Mouse (Mus musculus): ENCODE results near the gene 2310007B03Rik. TPM values are rescaled to one million over a fixed set of nuclear protein-coding genes. Genes with fewer than 3 reads are reported as not detected.
A peak's percentile ranks its signal among the peaks of the same experiment; 100 is the strongest.

Gene 2310007B03Rik
- total and polyA plus RNA-seq, 3 experiments = not detected

DNA sequence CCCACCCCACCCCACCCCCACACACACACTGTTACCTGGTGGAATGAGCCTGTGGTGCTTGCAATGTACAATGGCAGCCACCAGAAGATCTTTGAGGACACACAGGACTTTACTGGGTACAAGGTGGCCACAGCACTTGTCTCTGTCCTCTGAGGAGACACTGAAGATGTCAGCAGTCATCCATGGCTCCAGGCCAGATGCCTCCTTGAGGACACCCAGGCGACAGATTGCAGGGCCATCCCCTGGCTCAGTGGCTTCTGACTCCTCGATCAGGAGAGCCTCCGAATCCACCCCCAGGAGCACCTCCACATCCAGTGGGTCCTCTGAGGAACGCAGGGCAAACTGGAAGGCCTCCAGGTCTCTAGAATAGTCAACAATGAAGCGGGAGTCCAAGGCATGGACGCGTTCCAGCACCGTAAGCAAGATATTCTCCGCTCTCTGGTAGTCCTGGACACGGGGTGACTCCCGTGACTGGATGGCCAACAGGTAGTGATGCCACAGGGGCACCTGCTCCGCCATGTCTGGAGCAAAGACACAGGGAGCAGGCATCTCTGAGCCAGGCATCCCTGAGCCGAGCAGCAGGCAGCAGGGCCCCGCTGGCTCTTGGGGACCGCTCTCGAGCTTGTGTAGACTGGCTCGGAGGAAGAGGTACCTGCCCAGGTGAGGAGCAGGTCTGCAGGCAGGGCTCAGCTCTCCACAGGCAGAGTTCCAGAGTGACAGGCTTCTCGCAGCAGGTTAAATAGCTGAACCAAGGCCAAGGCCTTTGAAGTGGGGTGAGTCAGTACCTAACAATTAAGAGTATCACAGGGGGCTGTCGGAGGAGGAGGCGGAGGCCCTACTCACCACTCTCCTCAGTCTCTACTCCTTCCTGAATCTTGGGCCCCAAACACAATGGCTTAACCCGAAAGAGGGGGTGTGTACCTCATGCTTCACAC, 915 bp downstream of the 2310007B03Rik start:
- DNase-seq = peak; percentile 25

DNA sequence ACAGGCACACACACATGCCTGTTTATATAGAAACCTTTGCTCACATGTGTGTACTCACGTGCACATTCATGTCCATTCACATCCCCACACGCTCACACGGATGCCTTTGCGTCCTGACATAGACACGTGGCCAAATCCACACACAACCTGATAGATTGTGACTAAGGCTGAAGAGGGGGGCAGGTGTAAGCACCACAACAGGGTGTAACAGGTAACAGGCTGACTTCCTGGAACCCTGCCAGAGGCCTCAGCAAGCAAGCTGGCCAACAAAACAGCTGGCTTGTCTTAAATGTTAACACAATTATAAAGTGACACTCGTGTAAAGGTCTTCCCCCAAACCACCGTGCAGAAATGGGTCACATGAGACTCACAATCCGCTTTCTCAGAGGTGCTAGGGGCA, 1.8 kb downstream of the 2310007B03Rik start:
- no peak for DNase-seq

DNA sequence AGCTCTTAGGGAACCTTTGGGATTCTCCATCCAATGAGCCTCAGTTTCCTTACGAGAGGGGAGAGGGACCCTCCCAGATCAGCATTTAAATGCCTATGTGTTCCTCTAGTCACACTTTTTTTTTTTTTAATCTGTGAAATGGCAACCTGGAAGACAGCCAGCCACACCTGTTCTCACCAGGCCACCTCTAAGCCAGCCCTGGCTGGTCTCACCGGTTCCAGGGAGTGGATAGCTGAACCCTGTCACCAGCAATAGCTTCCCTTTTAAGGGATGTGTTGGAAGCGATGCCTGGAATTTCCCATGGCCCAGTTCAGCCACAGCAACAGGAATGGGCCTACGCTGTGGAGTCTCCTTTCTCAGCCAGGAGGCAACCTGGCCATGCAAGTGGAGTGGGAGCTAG, 3.2 kb downstream of the 2310007B03Rik start:
- no peak for DNase-seq

DNA sequence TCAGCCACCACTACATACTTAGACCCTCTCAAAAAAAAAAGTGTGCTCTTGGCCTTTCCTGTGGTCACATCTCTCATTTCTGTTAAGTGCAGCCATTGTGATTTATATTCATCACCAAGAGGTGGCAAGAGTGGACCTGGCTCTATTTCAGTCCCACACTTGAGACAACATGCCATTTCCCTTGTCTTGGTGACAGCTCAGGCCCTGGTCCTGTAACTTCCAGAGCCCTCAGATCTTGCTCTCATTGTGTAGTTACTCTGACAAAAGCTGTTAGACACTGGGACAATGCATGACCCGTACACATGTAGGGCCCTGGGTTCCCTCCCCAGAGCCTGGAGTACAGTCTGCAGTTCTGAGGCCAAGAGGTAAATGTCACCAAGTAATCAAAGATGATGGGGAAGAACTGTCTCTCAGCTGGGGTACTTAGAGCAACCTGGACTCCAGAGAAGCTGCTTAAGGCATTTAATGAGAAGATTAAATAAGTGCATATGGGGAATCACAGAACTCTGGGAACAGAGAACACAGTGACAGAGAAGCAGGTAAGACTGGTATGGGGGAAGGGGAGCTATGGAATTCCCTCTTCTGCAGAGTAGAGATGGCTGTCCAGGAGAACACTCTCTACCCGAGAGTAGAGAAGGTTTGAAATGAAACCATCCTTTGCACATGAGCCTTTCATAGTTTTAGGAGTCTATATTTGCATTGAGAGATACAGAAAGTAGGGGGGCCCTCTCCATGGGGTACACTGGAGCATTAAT, 9.7 kb downstream of the 2310007B03Rik start:
- no peak for DNase-seq

DNA sequence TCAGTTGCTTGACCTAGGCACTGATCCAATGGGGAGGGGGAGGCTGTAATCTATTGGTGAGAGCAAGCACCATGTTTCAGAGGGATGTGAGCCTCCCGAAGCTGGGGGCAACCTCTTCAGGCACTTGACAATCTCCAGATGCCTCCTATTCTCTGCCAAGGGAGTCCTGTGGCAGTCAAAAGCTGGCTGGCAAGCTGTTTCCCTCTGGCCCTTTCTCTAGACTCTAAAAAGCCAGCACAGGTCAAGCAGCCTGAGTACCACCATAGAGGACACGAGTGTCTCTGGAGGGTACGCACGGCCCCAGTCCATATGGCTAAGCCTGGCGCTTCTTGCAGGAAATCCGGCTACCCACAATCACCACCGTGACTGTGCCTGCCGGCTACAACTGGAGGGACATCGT, 16.6 kb downstream of the 2310007B03Rik start:
- no peak for DNase-seq

DNA sequence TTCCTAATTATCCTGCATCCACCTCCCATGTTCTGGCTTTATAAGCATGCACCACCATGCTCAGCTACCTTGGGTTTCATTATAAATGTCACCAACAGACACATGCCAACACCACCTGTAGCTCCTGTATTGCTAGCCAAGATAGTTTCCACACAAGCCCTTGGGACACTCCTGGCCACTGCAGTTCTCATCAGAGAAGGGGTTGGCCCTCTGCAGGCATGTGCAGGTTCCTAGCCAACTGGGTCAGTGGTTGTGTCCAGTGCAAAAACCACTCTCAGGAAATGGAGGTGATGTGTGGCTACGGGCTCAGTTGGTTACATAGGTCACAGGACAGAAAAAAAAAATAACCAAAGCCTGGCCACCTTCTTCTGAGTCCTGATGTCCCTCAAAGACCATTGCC, 17.9 kb downstream of the 2310007B03Rik start:
- DNase-seq = peak; percentile 35

DNA sequence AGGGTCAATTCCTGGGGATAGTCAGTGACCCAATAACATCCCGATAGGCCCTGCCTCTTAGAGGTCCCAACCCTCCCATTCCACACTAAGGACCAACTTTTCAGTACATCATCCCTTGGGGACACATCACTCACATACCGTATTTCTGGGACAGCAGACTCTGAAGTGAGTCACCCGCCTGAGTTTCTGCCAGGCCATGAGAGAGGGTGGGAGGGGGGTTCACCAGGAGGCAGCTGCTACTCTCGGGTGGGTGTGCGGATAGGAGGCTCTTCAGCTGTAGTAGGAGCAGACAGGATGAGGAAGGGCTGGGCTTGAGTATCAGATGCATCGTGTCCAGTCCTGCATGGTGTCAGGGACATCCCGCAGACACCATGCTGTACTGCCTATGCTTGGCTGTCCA, 21.0 kb downstream of the 2310007B03Rik start:
- no peak for DNase-seq

DNA sequence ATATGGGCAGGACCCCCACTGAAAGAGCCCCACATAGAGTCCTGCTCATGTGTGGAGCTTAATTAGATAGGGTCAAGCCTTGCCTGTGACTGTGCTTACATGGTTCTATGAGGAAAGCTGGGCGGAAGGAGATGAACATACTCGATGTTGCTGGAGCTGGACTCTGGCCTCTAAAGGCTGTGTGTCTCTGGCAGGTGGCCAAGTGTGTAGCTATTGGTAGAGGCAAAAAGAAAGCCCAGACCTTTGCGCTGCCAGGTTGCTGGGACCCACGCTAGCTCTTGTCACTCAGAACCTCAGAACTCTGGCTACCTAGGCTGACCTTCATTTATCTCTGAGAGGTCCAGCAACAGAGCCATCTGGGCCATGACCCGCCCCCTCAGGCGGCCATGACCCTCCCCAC, 22.2 kb downstream of the 2310007B03Rik start:
- DNase-seq = peak; percentile 15

DNA sequence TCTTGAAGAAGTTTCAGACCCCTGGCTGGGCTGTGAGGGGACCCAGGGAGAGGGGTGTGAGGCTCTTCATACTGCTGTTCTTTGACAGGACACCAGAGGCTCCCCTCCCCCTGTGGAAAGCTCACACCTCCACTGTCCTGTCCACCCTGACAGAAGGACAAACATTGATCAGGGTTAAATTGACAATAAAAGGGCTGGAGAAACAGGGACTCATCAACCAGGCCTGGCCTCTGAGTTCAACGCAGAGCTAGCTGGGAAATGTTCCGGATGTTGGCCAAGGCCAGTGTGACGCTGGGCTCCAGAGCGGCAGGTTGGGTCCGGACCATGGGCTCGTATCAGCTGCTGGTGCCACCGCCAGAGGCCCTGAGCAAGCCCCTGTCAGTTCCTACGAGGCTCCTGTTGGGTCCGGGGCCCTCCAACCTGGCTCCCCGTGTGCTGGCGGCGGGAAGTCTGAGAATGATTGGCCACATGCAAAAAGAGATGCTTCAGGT, 25.7 kb downstream of the 2310007B03Rik start, which contains the start of gene Agxt:
Agxt (plus strand) TSS at position 205 of the 491 bp plus-strand sequence.
- no peak for DNase-seq

DNA sequence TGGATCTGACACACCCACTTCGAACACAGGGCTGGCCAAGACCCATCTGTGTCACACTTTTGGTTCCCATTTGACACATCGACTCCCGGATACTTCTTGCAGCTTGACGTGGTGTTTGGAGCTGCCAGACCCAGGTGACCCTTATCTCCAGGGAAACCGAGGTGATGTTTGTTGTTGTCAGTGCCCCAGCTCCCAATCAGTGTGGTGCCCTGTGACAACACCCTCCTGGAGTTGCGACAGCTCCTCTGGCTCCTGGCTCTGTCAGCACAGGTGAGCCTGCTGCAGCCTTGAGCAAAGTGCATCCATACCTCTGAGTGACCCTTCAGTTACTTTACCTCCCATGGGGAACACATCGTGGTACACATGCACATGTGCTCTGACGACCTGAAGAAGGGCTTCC, 28.1 kb downstream of the 2310007B03Rik start:
- no peak for DNase-seq

DNA sequence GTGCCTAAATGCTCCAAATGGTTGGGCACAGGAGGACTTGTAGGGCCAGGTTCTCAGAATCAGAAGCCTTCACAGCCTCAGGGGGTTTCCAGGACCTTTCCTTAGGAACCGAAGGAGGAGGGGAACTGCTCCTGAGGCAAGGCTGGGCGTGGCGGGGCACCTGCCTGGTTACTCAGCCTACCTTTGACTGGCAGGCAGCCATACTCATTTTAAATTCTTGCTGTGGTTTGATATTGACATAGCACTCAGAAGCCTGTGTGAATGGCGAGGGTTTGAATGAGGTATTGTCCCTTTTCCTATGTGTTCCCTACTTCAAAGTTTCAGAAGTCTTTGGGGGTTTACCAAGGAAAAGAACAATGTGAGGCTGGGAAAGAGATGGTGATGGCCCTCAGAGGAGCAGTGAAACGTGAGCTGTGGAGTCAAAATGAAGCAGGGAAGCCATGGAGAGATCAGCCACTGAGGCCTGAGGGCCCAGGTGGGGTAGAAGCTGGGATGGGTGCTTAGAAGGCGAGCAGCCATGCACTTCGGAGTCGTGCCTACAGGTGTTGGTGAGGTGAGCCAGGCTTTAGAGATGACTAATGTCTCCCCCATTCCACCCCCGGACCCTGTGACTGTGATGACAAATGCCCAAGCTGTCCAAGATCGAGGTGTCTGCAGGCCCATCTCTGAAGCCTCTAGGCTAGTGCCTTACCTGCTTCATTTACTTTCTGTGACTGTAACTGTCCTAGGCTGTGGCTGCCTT, 30.3 kb downstream of the 2310007B03Rik start:
- no peak for DNase-seq

DNA sequence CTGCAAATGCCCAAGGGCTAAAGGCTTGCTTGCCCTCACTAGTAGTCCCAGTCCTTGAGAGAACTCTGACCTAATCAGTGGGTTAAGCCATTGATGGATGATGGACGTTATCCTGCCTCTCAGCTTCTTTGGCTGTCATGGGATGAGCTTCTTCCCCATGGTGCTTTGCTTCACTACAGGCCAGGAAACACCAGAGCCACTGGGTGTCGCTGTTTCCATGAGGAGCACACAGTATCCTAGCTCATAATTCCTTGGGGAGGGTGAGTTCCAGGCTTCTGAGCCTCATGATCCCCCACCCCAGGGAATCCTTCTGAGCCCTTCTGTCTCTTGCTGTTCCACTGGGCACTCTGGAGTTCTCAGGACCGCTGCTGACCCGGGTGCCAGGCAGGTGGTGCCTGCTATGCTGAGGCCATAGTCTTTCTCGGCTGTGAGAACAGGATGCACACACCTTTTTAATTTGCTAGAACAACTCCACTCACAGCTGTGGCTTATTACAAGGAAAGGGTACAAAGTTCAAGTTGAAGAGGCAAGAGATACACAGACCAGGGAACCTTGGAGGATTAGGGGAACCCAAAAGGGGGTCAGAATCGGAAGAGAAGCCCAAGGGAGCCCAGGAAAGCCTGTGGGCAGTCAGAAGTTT, 31.9 kb downstream of the 2310007B03Rik start:
- DNase-seq = peak; percentile 45

DNA sequence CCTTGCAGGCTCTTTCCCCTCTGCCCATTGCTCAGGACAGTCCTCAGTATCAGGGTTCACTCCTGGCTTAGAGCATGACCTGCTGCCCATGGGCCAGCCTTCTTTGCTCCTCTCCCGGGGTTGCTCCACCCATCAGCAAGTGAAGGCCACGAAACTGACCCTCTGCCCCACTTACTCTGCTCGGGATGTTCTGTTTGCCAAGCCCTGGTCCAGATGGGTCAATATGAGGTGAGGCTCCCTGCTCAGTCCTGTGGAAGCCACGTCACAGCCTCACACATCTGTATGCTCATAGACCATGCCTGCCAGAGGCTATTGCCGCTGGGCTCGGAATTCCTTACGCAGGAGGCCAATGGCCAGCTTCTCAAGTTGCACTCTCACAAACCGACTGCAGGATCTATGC, 32.5 kb downstream of the 2310007B03Rik start:
- peak; percentile 16 for DNase-seq

DNA sequence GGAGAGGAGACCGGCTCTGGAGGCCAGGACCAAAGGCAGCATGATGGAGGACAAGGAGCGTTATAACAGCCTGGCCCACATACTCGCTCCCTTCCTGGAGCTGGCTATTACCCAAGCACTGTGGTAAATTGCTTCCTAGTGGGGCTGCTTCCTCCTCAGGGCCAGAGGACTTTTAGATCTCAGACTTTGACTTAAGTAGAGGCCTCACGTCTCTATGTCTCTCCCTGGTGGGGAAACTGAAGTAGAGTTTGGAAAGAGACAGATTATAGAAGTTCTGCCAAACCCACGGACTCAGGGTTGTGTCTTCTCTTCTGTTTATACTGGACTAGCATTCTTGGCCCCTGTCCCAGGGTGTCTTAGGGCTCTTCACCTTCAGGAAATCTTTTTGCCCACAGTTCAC, 35.5 kb downstream of the 2310007B03Rik start:
- no peak for DNase-seq

DNA sequence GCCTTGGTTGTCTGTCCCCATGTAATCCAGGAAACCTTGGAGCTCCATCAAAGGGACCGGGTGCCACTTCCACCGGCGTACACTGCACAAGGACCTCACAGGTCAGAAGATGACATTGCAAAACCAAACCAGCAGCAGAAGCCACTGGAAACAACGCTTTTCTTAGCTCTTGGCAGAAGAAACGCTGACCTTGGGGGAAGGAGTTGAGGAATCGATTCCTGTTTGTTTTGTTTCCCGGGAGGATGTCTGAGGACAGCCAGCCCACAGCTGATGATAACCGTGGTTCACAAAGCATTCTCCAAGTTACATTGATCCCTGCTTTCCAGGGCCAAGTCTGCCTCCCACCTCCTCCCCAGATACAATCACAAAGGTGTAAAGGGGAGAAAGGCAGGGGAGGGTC, 36.7 kb downstream of the 2310007B03Rik start:
- DNase-seq = peak; percentile 43

DNA sequence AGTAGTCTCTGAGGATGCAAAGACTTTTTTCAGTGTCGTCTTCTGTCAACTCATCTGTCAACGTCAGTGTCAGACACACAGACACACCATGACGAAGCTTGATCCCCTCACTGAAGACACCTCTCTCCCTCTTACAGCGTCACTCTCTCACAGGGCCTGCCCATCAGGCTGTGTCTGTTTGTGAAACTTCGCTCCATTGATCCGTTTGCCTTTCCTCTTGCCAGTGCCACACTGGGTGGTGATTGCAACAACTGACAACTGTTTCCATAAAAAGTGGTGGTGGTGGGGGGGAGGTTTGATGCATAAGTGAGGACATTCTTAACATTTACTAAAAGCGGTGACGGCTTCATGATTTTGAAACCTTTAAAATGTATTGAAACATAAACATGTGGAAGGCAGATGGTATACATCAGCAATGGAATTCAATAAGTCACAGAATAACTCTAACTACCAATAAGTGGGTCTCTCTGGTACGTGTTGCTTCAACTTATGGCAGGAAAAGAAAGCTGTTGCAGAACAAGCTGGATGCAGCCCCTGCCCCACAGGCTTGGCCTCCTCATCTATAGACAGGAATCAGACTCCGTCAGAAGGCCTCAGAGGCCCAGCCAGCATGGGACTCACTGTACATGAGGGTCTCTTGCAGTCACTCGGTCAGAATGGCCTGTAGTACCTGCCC, 37.4 kb downstream of the 2310007B03Rik start:
- DNase-seq = no peak

DNA sequence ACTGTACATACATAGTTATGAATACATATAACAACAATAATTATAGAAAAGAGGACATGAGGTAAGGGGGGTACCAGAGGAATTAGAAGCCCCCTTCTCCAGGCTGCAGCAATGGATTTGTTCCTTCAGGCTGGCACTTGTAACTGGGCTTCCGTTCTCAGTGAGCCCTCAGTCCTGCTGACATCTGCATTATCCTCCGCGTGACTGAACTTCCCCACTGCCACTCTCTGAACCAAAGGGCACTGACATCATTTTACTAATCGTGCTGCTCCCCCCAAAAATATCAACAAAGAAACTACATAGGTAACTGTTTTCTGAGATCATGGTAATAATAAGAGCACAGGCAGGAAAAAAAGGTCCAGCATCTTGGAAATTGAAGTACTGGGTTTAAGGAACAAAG, 41.9 kb downstream of the 2310007B03Rik start:
- DNase-seq = no peak

DNA sequence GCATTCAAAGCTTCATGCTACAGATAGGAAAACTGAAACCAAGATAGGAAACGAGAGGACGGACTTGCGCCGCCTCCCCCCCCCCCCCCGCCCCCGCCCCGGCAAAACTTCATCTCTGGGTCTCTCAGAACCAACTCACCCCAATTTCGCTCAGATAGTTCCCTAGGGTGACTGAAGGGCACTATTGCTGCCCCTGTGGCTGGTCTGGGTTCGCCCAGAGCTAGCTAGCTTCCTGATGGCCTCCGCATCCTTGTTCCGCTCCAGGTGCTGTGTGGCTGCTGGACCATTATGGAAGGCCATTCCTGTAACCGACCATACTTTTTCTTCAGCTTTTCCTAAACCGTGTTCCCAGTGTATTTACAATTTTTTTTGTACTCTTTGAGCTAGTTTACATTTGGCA, 45.3 kb downstream of the 2310007B03Rik start:
- DNase-seq = no peak

DNA sequence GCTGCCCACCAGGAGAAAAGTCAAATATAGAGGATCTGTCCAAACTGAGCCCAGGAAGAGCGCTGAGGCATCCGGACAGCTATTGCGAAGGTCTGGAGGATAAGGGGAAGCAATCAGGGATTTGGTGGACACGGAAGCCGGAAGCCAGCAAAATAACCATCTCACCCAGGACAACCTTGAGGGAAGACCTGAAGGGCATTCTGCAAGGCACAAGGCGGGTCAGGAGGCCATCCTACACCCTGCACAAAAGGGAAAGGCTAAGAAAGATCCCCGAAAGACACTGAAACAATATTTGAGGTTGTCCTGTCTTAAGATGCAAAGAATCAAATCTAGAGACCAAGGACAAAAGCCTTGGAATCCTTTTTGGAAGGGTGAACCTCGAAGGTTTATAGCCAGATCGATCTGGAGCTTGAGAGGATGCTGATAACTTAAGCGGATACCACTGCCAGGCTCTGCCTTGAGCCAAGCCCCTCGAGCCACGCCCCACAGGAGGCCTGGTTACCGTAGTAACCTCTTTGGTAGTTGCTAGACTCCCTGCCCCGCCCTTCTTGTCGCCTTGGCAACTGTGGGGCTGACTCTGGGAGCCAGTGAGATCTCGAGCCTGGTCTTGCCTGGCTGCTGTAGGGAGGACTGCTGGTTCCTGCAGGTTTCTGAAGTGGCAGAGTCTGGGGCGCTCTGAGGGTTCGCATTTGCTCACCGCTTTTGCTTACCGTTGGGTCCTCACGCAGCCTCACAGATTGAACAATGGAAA, 45.9 kb downstream of the 2310007B03Rik start:
- peak; percentile 82 for DNase-seq

DNA sequence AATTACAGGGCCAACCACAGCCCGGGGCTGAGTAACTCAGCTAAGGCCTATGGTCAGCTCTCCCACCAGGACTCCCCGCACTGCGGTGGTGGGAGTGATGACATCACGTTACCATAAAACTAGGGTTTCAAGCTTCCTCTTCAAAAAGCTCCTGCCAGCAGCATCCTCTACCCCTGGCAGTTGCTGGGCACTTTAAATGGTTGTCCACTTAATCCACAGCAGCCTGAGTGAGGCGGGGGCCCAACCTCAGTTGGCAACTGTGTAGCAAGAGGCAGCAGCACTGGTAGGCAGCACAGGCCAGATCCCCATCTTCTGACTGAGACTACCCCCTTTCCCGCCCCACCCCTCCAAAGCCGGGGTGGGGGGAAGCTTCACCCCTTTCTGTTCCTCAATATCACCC, 58.0 kb downstream of the 2310007B03Rik start:
- no peak for DNase-seq
